Mouse (Mus musculus) gastrocnemius, postnatal 25 days (tissue): ENCODE measurements at regions not wholly inside any gene's neighbourhood (a gene's known extent, or its start where the extent isn't known, plus 50 kb on each side); places are given as distances from the start of the nearest gene placed in this dataset.

Source experiments
- DNase-seq: peaks from one replicate; pipeline ENCODE4 v3.0.0; 2022

GRCm38 (mm10) chr14:104676810-104677209 lies 154.4 kb upstream of the Rnf219 start:
- DNase-seq = no peak

- DNase-seq = no peak
Observed at GRCm38 (mm10) chr14:104661696-104662095, 139.3 kb upstream of the Rnf219 start.

GRCm38 (mm10) chr14:104658751-104659150 lies 136.3 kb upstream of the Rnf219 start:
- no peak for DNase-seq

DNA sequence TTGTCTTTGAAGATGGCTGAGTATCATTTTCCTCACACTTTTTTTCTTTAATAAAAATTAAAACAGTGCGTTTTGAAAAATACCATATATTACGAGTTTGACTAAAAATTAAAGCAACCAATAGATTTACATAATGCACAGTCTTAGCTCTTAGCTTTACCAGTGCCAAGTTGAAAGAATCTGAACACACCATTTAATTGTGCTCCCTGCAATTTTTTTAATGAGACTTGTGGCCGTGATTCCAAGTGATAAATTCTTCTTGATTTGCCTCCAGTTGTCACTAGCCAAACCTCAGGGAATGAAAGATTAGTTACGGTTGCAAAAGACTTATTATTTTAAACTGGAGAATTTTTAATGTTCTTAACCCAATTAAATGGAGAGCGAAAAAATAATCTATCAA lies 127.5 kb upstream of the Rnf219 start:
- DNase-seq = no peak

DNA sequence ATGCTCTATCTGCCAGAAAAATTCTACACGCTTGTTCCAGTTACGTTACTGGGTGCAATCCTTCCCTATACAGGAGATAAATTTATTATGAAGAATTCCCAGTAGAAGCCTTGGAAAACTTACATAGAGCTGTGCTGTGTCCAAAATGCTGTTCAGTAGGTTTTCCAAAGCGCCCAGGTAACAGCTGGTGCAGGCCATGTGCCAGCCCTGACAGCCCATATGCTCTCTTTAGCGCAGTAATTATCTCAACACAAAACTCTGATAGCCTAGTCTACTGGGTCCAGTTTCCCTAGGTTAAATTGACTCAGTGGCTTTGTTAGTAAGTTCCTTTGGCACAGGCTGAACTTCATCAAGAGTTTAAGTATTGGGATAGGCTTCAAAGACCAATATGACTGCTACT lies 122.2 kb upstream of the Rnf219 start:
- no peak for DNase-seq

- no peak for DNase-seq
Observed at GRCm38 (mm10) chr14:104642783-104643182, 120.3 kb upstream of the Rnf219 start.

GRCm38 (mm10) chr14:104639300-104639699 lies 116.9 kb upstream of the Rnf219 start:
- DNase-seq = no peak

- no peak for DNase-seq
Observed at GRCm38 (mm10) chr14:104611467-104611866, 89.0 kb upstream of the Rnf219 start.

DNA sequence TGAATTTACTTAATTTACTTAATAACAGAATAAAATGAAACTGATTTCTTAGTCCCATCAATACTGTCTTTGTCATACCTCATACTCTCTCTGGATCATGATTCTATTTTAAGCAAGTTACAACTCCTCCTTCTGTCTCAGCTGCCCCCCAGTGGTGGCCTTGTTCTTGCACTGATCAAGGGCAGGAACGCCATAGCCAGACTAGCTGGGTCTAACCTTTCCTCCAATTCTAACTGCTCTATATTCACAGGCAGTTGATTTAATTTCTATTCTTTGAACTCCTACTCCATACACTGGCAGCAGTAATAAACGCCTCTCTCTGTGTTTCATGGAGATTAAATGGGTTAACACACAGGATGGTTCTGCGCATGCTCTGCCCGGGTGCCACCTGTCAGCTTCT lies 87.9 kb upstream of the Rnf219 start:
- peak; percentile 20 for DNase-seq

- no peak for DNase-seq
Observed at GRCm38 (mm10) chr14:104594851-104595250, 72.4 kb upstream of the Rnf219 start.
